Mouse (Mus musculus) left cerebral cortex, postnatal 14 days (tissue): ENCODE measurements at regions not wholly inside any gene's neighbourhood (a gene's known extent, or its start where the extent isn't known, plus 50 kb on each side); places are given as distances from the start of the nearest gene placed in this dataset.

Source experiments
- DNase-seq, 2 experiments: peaks; one replicate each; pipeline ENCODE4 v3.0.0; 2021 to 2022; ENCODE audit warnings: low spot score in 2 of 2, mixed read lengths in 1 of 2
- intact Hi-C: fragments of 180-260 bp; cut with DNase I; formaldehyde crosslinking; loops from one replicate; pipeline ENCODE4 v1.15.1; 2025

DNA sequence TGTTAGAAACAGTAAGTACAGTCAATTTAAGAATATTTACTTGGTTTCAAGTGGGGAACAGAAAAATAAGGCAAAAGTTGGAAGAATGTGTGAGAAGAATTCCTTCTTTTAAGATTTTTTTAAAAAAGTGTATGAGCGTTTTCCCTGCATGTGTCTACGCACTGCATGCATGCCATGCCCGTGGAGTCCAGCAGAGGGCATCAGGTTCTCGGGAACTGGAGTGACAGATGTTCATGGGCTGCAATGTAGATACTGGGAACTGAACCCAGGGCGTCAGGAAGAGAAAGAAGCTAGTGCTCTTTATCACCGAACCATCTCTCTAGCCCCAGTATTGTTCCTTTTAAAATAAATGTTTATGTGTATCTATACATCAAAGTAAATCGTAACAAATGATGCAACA is 150.8 kb upstream of the Meis2 start:
- DNase-seq = no peak
- intact Hi-C loops = no loop called here

DNA sequence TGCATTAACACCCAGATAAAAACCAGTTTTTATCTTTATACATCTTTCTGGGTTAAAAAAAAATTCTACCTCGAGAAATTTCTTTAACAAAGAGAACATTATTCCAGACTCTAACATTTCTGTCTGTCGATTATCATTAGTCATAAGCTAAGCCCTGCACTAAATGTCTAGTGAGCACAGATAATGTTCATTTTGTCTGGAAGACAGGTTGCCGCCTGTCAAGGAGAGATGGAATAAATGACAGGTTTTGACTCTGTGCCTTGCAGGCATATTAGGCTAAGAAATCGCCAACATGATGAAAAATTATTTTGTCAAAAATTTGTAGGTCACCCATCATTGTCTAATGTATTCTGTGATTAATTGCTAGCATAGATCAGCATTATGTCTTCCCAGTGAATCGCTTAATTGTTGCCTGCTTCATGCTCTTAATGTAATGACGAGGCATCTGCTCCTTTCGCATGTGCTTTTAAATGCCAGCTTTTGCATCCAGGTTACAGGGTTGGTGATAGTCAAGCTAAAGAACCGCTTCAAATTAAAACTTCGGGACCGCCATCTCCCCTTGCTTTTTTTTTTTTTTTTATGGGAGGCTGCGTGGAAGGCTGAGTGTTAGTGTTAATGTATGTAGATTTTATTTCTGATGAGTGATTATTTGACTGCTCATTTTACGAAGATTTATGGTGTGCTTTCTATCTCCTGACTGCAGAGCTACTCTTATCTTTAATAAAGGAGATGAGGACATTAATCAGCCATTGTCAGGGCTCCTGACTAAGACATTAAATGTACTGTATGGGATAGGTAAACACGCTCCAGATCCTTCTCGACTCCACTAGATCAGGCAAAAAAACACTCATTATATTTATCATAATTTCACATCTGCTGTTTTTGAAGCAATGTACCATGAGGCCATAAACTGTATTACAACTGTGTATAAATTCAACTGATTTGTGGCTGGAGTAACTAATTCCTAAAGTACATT is 135.9 kb upstream of the Meis2 start:
- intact Hi-C loops = no loop called here
- no peak for DNase-seq

DNA sequence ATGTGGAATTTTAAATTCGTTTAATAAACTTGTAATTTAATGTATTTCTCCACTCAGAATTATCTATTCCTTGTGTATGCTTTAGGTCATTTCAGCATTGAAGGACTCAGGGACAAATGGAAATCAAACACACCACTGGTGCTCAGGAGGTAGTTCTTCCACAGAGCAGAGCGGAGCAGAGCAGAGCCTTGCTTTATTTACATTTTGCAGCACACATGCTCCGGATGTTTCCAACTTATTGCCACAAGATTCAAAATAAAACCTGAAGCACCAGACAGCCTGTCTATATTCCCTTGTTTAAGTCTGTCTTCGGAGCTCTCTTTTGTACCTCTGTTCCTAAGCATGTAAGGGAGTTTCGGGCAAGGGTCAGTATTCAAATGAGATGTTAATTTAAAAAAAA is 135.2 kb upstream of the Meis2 start:
- no peak for DNase-seq
- intact Hi-C loops = no loop called here

DNA sequence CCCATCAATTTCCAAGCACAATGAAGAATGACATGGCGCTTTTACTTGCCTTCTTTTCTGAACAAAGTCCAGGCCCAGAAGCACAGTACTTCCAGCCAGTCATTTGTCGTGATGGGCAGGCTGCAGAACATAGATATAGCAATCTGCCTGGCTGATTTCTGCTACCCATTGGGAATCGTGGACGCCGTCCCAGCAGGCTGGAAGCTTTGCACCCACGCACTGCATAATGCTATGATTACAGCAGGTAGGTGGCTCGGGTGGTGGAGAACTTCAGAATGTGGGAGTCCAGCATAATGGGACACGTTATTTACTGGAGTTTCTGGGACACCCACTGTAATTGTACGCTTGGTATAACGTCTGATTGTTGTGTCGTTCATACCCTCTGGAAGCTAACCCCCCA is 116.2 kb upstream of the Meis2 start:
- intact Hi-C loops = no loop called here
- DNase-seq = peak; percentile 23 to 49

DNA sequence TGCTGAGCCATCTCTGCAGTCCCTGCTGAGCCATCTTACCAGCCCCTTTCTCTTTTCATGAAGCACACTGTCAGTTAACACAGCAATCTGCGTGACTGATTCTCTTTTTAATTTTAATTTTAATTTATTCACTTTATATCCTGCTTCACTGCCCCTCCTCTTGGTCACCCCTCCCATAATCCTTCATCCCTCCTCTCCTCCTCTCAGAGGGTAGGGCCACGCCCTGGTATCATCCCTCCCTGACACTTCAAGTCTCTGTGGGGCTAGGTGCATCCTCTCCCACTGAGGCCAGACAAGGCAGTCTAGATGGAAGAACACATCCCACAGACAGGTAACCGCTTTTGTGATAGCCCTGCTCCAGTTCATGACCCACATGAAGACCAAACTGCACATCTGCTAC is 111.5 kb upstream of the Meis2 start:
- no peak for DNase-seq
- intact Hi-C loops = no loop called here

DNA sequence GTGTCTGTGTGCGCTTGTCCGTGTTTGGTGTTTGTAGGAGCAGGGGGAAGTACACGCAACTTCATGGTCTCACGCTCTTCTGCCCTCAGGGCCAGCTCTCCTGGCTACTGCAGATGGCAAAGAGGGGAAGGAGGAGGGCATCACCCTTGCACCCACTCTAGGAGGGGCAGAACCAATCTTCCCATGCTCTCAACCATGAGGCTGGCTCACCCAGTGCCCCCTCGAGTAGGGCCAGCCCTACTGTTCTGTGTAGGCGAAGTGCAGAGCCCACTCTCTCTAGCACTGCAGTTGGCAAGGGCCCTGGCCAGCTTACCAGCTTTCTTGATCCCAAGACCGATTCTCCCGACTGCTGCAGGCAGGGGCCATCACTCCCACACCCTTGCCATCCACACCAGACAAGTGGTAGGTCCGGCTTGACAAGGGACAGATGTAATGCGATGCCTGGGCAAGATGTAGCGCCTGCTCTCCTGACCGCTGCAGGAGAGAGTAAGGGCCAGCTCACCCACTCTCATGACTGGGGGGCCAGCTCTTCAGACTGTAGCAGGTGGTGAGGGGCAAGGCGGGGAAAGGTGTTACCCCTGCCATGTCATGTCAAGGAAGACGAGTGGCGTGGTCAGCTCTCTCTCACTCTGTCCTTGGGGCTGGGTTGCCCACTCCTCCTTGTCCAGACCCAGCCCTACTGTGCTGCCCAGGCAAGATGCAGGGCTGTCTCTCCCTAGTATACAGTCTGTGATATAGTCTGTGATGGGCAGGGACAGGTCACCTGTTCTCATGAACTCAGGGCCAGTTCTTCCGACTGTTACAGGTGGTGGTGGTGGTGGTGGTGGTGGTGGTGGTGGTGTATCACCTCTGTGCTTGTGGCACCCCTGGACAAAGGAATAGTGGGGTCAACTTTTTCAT is 100.5 kb upstream of the Meis2 start:
- intact Hi-C loops = no loop called here
- no peak for DNase-seq
